Mouse (Mus musculus): ENCODE data around the gene Gm10518.
"Not testable (repeated sequence)": the region's sequence is repeated elsewhere in the genome, so short reads cannot be mapped to it uniquely, and the experiment has no call there.

Gene Gm10518

GRCm38 (mm10) chr1:179802610-179803512, at the start of gene Gm10518:
Gene Gm10518 (plus strand): TSS chr1:179803376.
- peak; percentile 75 to 76 for DNase-seq

- no peak for DNase-seq
Measured at GRCm38 (mm10) chr1:179756477-179756876, 46.7 kb upstream of the Gm10518 start.

DNA sequence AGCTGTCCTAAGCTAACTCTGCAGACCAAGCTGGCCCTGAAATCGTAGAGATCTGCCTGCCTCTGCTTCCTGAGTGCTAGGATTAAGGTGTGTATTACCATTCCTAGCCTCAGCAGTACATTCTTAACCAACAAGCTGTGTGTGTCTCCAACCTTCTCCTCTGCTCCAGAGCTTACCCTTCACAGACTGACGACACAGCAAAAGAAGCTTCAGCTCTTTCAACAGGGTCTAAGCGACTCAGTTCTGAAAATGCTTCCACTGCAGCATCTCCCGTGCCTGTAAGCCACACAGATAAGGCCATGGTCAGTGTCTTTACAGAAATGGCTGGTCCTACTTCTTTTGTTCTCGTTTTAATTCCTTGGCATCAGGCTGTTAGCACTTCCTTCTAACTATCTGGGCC, 43.1 kb upstream of the Gm10518 start:
- no peak for DNase-seq

- DNase-seq = no peak
Measured at GRCm38 (mm10) chr1:179760553-179760952, 42.6 kb upstream of the Gm10518 start.

DNA sequence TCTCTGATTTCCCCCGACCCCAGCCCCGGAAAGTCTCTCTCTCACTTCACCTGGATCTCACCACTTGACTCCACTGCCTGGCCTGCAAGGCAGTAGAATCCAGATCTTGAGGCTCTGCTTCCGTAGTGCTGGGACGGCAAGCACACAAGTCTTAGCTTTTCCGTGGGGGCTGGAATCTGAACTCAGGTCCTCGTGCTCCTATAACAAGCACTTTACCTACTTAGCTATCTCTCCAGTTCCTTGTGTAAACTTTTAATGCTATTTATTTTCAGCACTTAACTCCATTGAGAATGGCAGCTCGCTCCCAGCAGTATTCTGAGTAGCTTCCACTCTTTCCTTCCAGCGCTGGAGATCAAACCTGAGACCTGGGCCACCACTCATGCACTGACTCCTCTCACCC, 26.3 kb upstream of the Gm10518 start:
- DNase-seq = no peak

DNA sequence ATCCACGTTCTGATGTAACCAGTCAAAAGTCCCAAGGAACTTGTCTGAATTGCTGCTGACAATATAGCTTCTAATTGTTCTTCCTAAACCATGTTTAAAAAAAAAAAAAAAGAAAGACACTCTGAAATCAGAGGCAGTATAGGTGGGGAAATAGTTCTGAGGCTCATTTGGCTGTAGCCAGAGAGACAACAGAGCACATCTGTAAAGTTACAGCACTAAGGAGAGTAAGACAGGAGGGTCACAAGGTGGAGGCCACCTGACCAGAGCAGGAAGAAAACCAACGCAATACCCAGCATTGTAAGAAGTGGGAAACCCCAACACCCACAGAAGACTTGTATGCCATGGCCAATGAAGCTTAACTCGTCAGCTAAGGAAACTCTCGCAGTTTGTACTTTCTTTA, 19.1 kb upstream of the Gm10518 start:
- no peak for DNase-seq

GRCm38 (mm10) chr1:179785502-179785901, 17.7 kb upstream of the Gm10518 start:
- DNase-seq = no peak

DNA sequence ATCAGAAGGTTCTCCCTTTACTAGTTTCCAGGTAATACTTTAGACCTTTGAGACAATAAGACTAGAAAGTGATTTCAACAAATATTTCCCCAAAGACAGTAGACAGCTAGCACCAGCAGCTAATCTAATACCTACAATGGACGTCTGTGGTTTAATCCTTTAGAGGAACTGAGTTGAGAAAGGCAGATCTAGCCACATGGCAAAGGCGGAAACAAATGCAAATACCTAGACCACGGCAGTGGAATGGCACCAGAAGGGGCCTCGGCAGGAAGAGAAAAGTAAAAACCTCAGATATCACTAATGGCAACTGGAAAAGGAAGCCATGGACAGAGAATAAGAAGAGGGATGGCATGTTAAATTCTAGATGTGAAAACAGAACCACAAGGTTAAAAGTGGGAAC, 15.9 kb upstream of the Gm10518 start:
- DNase-seq = no peak

DNA sequence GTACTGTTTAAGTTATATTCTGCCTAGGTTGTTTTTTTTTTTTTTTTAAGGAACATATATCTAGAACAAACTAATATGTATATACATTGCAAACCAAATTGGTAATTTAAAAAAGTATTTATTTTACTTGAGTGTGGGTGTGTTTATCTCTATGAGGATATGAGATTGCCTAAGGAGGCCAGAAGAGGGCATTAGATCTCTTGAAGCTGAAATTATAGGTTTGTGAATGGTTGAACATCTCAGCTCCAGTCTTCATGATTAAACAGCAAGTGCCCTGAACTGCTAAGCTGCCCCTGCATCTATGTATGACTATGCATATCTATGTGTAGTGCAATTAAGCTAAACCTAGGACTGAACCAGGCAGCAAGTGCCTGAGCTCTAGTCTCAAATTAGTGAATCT, 4.4 kb upstream of the Gm10518 start:
- DNase-seq = no peak

DNA sequence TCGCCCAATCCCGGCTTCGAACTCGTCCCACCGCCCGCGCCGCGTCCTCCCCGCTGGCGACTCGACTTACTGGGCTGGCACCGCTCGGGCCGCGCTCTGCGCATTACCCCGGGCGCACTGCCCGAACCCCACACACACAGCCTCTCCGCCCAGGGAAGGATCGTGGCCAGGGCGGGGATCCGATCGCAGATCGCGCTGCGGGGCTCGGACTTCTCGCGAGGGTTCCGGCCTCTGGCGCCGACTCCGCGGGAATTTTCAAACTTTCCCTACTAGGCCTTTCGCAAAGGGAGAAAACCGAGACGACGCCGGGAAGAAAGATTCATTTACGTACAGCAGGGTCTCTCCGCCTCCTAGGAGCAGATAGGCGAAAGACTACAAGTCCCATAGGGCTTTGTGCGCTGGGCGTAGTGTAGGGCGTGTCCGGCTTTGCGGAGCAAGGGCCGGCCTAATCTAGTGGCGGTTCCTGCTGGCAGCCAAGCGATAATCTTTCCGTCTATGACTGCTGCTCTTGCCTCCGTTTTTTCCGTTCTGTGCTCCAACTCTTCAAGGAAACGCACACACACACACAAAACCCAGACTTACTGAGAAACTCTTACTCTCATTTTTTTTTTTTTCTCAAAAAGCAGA, 450 bp downstream of the Gm10518 start, which contains the start of gene Ahctf1:
Gene Ahctf1, minus strand, starts transcription at position 168 of the 627 bp plus-strand sequence.
- DNase-seq = peak; percentile 99

DNA sequence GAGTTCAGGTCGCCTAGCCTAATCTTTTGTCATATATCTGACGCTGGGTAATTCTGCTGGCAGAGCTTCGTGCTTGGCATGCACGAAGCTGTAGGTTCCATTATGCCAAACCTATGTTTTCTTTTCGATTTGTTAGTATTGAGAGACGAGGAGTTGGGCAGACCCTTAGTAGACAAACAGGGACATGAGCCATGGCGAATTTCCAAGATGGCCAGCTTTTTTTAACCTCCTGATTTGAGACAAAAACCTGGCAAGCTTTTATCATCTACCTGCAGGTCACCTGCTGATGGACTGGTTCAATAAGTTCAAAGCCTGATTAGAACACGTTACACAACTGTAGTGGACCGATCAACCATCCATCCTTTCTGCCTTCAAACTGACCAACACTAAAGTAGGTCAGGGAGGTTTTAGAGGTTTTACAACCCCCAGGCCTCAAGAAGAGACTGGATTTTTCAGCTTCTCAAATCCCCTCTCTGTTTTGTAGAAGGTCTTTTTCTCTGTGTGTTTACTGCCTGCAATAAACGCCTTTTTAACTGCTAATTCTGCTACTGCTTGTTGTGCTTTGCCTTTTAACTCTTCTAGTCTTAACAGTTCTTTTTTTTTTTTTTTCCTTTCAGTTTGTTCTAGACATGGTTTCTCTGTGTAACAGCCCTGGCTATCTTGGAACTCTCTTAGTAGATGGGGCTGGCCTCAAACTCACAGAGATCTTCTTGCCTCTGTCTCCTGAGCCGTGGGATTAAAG, 1.1 kb downstream of the Gm10518 start:
- peak; percentile 59 to 69 for DNase-seq

GRCm38 (mm10) chr1:179805751-179806150, 2.6 kb downstream of the Gm10518 start:
- DNase-seq = no peak

GRCm38 (mm10) chr1:179807468-179807867, 4.3 kb downstream of the Gm10518 start:
- no peak for DNase-seq

- no peak for DNase-seq
Measured at GRCm38 (mm10) chr1:179808300-179808699, 5.1 kb downstream of the Gm10518 start.

- no peak for DNase-seq
Measured at GRCm38 (mm10) chr1:179813385-179813784, 10.2 kb downstream of the Gm10518 start.

- DNase-seq = no peak
Measured at GRCm38 (mm10) chr1:179814616-179815015, 11.4 kb downstream of the Gm10518 start.

DNA sequence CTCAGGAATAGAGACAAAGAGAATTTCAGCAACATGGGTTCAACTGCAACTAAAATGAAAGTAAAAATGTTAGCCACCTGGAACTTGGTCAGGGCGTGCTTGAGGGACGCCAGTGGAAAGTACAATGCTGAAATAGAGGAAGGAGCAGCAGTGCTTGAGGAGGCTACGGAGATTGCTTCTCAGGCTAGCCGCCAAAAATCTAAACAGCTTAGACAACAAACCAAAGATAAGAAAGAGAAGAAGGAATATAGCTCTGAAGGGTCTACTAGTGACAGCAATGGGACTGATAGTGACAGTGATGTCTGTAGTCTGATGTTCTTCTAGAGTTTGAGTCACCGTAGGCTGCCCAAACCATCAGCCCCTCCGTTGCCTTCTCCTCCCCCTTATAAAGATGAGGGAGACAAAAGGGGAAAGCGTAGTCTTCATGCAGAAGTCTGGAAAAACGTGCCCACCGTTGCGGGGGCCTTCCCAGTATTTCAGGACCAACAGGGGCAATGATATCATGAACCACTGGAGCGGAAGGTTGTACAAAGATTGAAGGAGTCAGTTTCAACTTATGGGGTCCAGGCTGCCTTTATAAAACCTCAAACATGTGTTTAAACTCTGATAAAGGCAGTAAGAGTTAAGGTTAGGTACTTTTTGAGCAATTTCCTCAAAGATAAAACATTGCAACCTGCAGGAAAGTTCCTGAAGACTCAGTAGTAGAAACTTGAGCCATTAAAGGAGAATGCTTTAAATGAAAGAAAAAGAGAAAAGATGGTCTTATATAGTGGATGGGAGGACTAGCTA, 15.5 kb downstream of the Gm10518 start:
- not testable (repeated sequence) for DNase-seq

- peak in 1 of 2 experiments; percentile 19 for DNase-seq
Measured at GRCm38 (mm10) chr1:179824549-179824948, 21.4 kb downstream of the Gm10518 start.

GRCm38 (mm10) chr1:179828051-179828450, 24.9 kb downstream of the Gm10518 start:
- DNase-seq = no peak

- no peak for DNase-seq
Measured at GRCm38 (mm10) chr1:179828900-179829299, 25.7 kb downstream of the Gm10518 start.

GRCm38 (mm10) chr1:179832710-179833240, 29.6 kb downstream of the Gm10518 start:
- DNase-seq = no peak

DNA sequence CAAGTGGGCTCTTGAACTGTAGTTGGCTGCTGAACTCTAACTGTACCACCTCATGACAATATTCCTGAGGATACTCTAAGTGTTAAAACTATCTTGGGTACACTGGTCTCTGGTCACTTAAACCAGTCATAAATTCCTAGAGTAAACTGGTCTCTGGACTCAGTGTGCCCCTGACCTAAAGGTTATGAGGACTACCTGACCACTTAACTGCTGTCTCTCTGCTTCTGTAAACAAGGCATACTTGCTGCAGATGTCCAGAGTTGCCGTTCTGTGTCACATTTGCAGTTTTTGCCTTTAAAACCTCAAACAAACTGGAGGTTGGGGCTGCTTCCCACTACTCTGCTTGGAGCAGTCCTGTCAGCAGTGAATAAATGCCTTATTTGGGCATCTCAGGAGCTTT, 30.4 kb downstream of the Gm10518 start:
- no peak for DNase-seq

Data from cerebellum, postnatal 10 days (tissue).